Mouse (Mus musculus) embryo, embryonic 10.5 days (tissue): ENCODE measurements around the gene Xkr7.

Experiments
- DNase-seq: peaks from one replicate; pipeline ENCODE4 v3.0.0-alpha.2; 2015; ENCODE audit warnings: low spot score

Xkr7 gene

GRCm38 (mm10) chr2:153031126-153032082, at the start of gene Xkr7:
Xkr7 (plus strand) TSS chr2:153031852.
- DNase-seq: peak; percentile 14

- no peak for DNase-seq
These were observed 46.1 kb upstream of the Xkr7 start for GRCm38 (mm10) chr2:152985582-152985981.

- DNase-seq: no peak
These were observed 40.1 kb upstream of the Xkr7 start for GRCm38 (mm10) chr2:152991529-152991928.

GRCm38 (mm10) chr2:152997046-152997445, 34.6 kb upstream of the Xkr7 start:
- no peak for DNase-seq

- no peak for DNase-seq
These were observed 29.0 kb upstream of the Xkr7 start for GRCm38 (mm10) chr2:153002492-153003248.

- DNase-seq: no peak
These were observed 27.8 kb upstream of the Xkr7 start for GRCm38 (mm10) chr2:153003681-153004338.

- no peak for DNase-seq
These were observed 25.7 kb upstream of the Xkr7 start for GRCm38 (mm10) chr2:153005981-153006380.

GRCm38 (mm10) chr2:153009192-153009973, 22.3 kb upstream of the Xkr7 start:
- no peak for DNase-seq

GRCm38 (mm10) chr2:153013724-153014515, 17.7 kb upstream of the Xkr7 start:
- no peak for DNase-seq

- DNase-seq: peak; percentile 97
These were observed 16.7 kb upstream of the Xkr7 start, which contains the start of gene Pdrg1 for GRCm38 (mm10) chr2:153014758-153015593. Pdrg1 (minus strand) TSS chr2:153015427.

- no peak for DNase-seq
These were observed 15.8 kb upstream of the Xkr7 start for GRCm38 (mm10) chr2:153015804-153016203.

GRCm38 (mm10) chr2:153016786-153017185, 14.9 kb upstream of the Xkr7 start:
- no peak for DNase-seq

- no peak for DNase-seq
These were observed 12.3 kb upstream of the Xkr7 start for GRCm38 (mm10) chr2:153019355-153019754.

- no peak for DNase-seq
These were observed 10.5 kb upstream of the Xkr7 start for GRCm38 (mm10) chr2:153021163-153021562.

GRCm38 (mm10) chr2:153022855-153023254, 8.8 kb upstream of the Xkr7 start:
- DNase-seq: no peak

GRCm38 (mm10) chr2:153026052-153026451, 5.6 kb upstream of the Xkr7 start:
- no peak for DNase-seq

GRCm38 (mm10) chr2:153027501-153027900, 4.2 kb upstream of the Xkr7 start:
- no peak for DNase-seq

- DNase-seq: no peak
These were observed 1.2 kb upstream of the Xkr7 start for GRCm38 (mm10) chr2:153030422-153030821.

- peak; percentile 89 for DNase-seq
These were observed 611 bp downstream of the Xkr7 start for GRCm38 (mm10) chr2:153032083-153032842.
